Mouse (Mus musculus) thymus, postnatal 0 days (tissue): ENCODE results near the gene Rho. TPM values are rescaled to one million over a fixed set of nuclear protein-coding genes. Genes with fewer than 3 reads are reported as not detected.

Experiments used
- DNase-seq: peaks from one replicate; pipeline ENCODE4 v3.0.0-alpha.2; 2015; ENCODE audit warnings: low spot score
- polyA plus RNA-seq: library from polyadenylated mRNA; unstranded; fragments of >200 nt; fragmentation: Nextera tagmentation; extraction: Ambion mirVana; gene quantifications from 2 replicates; pipeline ENCODE4 v1.2.1, GENCODE M21; 2015

Gene Rho
- polyA plus RNA-seq, 1 experiment from 2014 or later, result 0.10 TPM

DNA sequence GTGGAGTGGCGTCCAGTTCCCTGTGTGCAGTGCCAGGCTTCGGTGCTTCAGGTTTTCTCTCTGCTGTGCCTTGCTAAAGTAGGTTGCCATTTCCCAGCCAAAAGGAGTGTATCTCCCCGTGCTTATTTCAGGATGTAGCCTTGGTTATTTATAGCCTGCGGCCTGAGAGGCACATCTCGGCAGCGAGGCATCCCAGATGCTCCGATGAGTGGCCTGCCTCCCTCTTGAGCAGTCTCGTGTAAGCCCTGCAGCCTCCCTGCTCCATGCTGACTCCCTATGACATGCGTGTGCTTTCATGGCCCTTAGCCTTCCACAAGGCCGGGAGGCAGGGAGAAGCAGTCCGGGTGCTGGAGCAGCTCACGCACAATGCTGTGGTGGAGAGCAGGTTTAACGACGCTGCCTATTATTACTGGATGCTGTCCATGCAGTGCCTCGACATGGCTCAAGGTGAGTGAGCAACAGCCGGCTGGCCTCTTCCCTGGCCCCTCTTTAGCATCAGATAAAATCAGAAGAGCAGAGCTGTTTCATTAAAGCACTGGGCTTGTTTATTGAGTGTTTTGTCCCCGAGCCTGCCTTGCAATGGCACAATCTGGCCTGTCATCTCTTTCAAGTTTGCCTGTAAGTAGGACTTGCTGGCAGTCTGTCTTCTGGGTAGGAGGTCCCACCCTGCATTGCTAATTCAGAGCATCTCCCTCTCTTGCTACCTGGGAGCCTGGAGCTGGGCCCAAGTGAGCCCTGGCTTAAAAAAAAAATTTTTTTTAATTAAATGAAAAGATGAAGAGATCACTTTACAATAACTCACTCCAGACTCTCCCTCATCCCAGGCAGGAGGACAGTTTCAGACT is 15.7 kb upstream of the Rho start:
- DNase-seq, result no peak

DNA sequence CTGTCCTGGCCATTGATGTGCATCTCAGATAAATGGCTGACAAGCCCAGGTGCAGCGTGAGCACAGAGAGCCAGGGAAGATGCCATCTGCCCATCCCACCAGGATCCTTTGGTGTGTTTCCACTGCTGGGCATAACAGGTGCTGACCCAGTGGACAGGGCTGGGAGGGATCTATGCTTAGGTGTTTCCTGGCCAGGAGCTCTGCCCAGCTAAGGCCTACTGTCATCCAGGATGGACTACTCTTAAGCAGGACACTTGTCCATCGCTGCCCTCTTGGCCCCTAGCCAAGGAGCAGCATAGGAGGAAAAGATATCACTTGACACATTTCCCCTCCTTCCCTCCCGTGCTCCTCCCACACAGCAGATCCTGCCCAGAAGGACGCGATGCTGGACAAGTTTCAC is 14.9 kb upstream of the Rho start:
- no peak for DNase-seq

DNA sequence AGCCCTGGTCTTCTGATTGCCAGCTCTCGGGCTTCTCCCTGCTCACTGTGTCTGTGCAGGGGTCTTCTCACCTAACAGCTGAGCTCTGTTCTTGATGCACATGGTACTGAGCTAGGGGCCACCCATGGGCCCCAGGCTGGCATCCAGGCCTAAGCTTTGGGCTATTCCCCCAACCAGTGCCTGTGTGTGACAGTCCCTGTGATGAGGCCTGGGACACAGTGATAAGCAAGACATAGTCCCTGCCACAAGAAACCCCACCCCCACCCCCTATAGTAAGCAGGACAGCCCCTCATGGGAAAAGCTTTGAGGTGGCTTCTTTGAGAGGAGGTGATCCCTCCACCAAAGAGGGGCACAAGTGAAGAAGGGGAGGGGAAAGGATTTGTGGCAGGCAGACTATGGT is 12.9 kb upstream of the Rho start:
- no peak for DNase-seq

- no peak for DNase-seq
Measured at GRCm38 (mm10) chr6:115919876-115920275, 11.7 kb upstream of the Rho start.

- DNase-seq, result no peak
Measured at GRCm38 (mm10) chr6:115924829-115925228, 6.7 kb upstream of the Rho start.

DNA sequence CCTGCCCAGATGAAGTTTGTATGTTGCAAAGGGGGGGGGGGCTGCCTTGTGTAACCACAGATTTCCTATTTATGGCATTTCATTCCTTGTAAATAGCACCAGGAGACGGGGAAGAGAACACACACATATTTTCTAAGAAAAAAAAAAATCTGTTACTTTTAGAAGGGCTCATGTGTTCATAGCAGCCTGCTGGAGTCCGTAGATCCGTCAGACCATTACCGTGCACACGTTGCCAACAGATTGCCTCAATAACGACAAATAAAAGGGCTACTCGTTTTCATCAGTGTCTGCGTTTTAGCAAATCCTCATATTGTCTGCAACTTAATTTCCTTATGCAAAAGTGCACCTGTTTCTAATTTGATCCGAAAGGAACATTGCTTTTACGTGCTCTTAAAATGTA is 5.1 kb upstream of the Rho start:
- DNase-seq, result no peak

DNA sequence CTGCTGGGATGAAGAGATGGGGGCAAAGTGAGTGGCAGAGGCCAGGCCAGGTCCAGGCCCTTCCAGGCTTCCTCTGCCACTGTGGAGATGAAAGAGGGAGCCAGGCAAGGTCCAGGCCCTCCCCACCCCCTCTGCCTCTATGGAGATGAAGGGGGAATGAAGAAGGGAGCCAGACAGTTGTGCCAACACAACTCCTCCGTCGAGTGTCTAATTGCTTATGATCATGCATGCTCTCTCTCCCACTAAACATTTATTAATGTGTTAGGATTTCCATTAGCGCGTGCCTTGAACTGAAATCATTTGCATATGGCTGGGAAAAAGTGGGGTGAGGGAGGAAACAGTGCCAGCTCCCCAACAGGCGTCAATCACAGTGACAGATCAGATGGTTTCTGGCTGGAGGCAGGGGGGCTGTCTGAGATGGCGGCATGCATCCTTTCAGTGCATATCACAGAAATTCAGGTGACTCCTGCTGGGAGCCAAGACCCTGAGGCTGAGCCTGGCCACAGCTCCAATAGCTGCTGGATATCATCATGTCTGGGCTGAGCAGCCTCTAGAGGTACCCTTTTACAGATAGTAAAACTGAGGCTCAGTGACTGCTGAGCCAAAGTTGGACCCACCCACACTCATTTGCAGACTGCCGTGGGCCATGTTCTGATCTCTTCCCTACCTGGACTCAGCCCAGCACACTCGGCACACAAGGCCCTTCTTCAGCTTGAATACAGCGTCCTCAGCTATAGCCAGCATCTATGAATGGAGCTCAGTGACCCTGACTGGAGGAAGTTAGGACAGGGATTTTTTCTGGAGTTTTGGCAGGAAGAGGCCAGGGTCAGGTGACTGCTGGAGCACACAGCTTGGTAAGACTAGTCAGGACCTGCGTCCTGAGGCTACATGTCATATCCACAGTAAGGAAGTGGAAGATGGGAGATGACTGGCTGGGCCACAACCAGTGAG is 4.0 kb upstream of the Rho start:
- DNase-seq, result no peak

- DNase-seq, result no peak
Measured at GRCm38 (mm10) chr6:115930018-115930417, 1.5 kb upstream of the Rho start.

GRCm38 (mm10) chr6:115932391-115932790 is 843 bp downstream of the Rho start:
- DNase-seq, result no peak

GRCm38 (mm10) chr6:115935544-115935943 is 4.0 kb downstream of the Rho start:
- no peak for DNase-seq

DNA sequence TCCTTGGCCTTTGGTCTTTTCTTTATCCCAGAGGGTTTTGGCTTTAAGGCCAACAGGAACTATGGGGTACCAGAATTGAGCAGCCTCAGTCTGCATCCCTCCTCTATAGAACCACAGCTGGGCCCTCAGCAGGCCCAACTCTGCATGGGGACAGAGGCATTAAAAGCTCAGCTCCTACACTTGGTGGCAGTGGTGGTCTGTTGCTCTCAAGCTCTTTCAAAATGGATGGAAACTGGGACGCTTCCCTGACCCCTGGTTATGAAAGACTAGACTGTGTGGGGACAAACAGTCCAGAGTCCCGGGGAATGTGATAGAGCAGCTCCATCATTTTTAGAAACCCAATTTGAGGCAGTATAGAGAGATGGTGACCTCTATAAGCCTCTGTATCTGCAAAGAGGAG is 6.5 kb downstream of the Rho start:
- no peak for DNase-seq

- DNase-seq, result no peak
Measured at GRCm38 (mm10) chr6:115938798-115939197, 7.2 kb downstream of the Rho start.

DNA sequence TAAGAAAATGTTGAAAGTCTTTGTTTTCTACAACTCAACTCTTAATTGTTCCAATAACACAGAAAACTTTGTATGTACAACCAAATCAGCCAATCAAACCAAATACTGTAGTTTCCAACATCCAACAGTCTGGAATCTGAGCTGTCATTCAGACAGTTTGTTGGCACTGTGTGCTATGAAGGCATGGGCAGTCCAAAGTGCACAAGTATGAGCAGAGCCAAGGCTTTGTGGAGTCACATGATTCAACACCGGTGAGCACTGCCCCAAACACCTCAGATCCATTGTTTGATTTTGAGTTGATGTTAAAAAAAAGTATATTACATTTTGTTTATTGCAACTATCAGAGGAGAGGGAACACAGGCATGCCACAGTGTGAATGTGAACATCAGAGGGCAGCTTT is 9.1 kb downstream of the Rho start:
- DNase-seq, result no peak

DNA sequence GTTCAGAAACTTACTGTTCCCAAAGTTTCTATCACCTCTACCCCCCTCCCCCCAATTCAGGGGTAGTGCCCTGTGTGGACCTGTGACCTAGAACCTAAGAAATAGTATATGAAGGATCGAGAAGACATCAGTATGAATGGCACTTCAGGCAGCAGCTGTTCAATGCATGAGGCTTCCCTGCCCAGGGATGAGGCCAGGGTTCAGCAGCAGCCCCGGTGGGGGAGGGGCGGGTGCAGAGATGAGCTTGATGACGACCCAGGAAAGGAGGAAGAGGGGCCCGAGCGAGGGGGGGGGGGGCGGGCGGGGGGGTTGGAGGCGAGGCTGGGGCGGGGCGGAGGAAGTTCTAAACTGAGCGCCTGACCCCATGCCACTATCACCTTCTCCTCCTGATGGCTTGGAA is 9.6 kb downstream of the Rho start:
- peak; percentile 73 for DNase-seq

GRCm38 (mm10) chr6:115943498-115944427 is 12.2 kb downstream of the Rho start:
- DNase-seq, result no peak

DNA sequence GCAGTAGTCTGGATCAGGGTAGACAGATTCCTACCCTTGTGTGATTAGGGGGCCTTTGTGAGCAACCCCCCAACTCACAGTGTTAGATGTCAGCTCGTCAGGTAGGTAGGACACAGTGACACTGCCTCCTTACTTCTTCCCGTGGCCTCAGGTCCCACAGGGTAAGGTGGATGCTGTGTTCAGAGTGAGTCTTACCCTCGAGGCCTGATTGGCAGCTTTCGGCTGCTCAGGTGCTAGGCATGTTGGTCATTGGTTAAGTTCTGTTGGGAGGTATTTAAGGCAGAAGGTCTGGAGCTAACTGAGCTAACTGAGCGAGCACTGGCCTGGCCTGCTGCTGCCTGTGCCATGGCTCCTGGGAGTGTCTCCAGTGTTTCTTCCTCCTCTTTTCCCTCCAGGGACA is 13.1 kb downstream of the Rho start, which contains the start of gene H1foo:
Gene H1foo, plus strand, starts transcription at position 301 of the 400 bp plus-strand sequence.
- DNase-seq, result no peak

DNA sequence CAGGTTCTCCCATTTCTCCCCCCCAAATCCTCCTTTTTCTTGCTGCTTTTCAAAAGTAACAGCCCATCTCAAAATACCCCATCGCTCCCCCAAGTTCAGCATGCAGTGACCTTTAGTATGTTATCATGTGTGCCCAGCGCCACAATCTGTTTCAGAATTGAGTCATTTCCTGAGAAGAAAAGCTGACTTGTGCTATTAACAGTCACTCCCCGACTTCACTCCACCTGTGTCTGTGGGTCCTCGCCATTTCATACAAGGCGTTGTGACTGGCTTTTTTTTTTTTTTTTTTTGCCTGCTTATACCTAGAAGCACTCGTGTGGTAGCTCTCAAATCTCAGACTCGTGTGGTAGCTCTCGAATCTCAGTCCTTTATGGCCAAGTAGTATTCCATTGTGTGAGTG is 14.1 kb downstream of the Rho start:
- DNase-seq, result no peak

GRCm38 (mm10) chr6:115946389-115946788 is 14.8 kb downstream of the Rho start:
- no peak for DNase-seq

DNA sequence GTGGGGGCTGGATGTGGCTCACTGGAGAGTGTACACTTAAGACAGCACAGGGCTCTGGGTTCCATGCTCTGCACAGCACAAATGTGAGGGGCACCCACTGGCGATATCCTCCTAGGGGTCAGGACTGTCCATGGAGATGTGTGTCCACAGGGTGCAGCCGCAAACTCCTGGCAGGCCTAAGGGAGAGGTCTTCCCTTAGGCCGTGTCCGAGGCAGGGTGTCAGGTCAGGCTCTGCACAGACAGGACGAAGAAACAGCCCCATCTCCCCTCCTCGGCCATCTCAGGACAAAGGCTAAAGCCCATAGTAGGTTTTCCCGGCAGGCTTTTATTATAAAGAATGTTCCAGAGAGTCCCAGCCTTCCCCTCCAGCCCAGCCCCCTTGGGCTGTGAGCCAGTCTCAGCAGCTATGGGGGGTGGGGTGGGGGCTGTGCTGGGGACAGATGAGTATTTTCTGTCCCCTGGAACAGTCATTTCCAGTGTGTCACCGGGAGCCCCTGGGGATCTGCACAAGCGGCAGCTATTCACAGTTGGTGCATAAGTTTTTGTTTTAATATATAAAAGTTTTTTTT is 23.0 kb downstream of the Rho start:
- DNase-seq, result no peak

- DNase-seq, result no peak
Measured at GRCm38 (mm10) chr6:115955169-115955568, 23.6 kb downstream of the Rho start.

GRCm38 (mm10) chr6:115955664-115956063 is 24.1 kb downstream of the Rho start:
- DNase-seq, result no peak
